Mouse (Mus musculus) neural tube, embryonic 15.5 days (tissue): ENCODE results near the gene Olfr875. TPM values are rescaled to one million over a fixed set of nuclear protein-coding genes. Genes with fewer than 3 reads are reported as not detected.
"Not testable (repeated sequence)": the region's sequence is repeated elsewhere in the genome, so short reads cannot be mapped to it uniquely, and the experiment has no call there.

Experiments
- ATAC-seq: fragments of 200-750 bp; cut with Nextera tagmentation; 2 replicates; pipeline ENCODE4 v1.8.0; 2017; ENCODE audit warnings: mild to moderate bottlenecking, moderate TSS enrichment, moderate library complexity; ENCODE audit not compliant: low FRiP score
- H3K27ac ChIP-seq: fragments of 300-500 bp; sonication (generic); replicated peaks from 2 replicates; pipeline ENCODE4 v1.5.1; 2015; ENCODE audit warnings: mild to moderate bottlenecking, inconsistent platforms
- H3K27me3 ChIP-seq: fragments of 300-500 bp; sonication (generic); replicated peaks from 2 replicates; pipeline ENCODE4 v1.6.1; 2015; ENCODE audit warnings: inconsistent platforms
- H3K36me3 ChIP-seq: fragments of 300-500 bp; sonication (generic); 2 replicates; pipeline ENCODE4 v1.6.1; 2015; ENCODE audit warnings: inconsistent platforms
- H3K4me1 ChIP-seq: fragments of 300-500 bp; sonication (generic); 2 replicates; pipeline ENCODE4 v1.6.1; 2015; ENCODE audit warnings: inconsistent platforms
- H3K4me2 ChIP-seq: fragments of 300-500 bp; sonication (generic); 2 replicates; pipeline ENCODE4 v1.6.1; 2015; ENCODE audit warnings: inconsistent platforms, mild to moderate bottlenecking, moderate library complexity
- H3K4me3 ChIP-seq: fragments of 300-500 bp; sonication (generic); replicated peaks from 2 replicates; pipeline ENCODE4 v1.5.1; 2015; ENCODE audit warnings: mild to moderate bottlenecking, inconsistent platforms
- H3K9ac ChIP-seq: fragments of 300-500 bp; sonication (generic); replicated peaks from 2 replicates; pipeline ENCODE4 v1.6.1; 2015; ENCODE audit warnings: mild to moderate bottlenecking, inconsistent platforms
- H3K9me3 ChIP-seq: fragments of 300-500 bp; sonication (generic); replicated peaks from 2 replicates; pipeline ENCODE4 v1.6.1; 2016; ENCODE audit warnings: inconsistent platforms
- WGBS: fragments of 180-500 bp; shearing (Covaris S2); methylation state at CpG from one replicate; pipeline ENCODE4 v1.1.7; 2015; ENCODE audit warnings: mixed read lengths; 5-methylcytosine and 5-hydroxymethylcytosine counted together
- polyA plus RNA-seq: library from polyadenylated mRNA; unstranded; fragments of >200 nt; fragmentation: Nextera tagmentation; extraction: Ambion mirVana; gene quantifications from 2 replicates; pipeline ENCODE4 v1.2.1, GENCODE M21; 2015

Gene Olfr875
- polyA plus RNA-seq = not detected in 2 replicates

DNA sequence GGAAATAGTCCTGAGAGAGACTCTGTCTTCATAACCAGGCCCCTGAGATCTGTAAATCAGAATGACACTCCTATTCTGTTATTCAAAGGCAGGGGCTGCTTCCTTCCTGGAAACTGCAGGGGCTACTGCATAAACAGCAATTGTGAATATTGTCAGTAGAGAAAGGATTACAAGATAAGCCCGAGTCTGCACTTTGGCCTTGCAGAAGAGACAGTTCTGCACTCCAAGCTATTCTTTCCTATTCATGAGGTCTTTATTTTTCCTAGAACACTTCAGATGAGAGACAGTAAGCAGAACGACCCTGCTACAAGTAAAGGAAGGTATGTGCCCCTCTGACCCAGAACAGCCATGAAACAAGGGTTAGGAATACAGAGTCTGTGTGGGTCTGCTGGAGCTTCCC is at the start of gene Olfr875:
Gene Olfr875 (plus strand): TSS at position 99 of the 400 bp plus-strand sequence.
- Histone ChIP-seq H3K4me1 (no peaks in the 10 kb centered on the region), H3K9me3 (no peaks in the 10 kb centered on the region), H3K4me3 (no peak within 1 kb of the TSS), H3K4me2 (no peak within 1 kb of the TSS), H3K27ac (no peak within 1 kb of the TSS), H3K36me3 (no peaks in the 10 kb centered on the region), H3K27me3 (no peaks in the 10 kb centered on the region), H3K9ac (no peak within 1 kb of the TSS)
- ATAC-seq = no peak
- WGBS = 21% methylated on average over 2 of the region's 2 CpGs

DNA sequence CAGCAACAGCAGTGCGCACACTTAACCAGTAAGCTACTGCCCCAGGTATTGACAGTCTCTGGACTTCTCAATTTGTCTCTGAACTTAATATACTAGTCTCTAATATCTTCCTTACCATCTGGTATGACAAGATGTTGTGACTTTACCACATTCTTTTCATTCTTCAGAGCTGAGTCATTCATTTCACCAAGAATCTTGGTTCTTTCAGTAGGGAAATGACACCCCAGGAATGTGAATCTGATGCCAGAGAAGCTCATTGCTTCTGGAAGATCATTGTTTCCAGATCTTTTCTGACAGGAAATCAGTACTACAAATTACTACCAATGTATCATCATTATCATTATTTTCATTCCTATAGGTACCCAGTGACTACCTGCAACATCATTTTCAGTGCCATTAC is 37.3 kb upstream of the Olfr875 start:
- no peaks in the 10 kb centered on the region for H3K36me3 ChIP-seq
- no peak overlapping the region for H3K9ac ChIP-seq
- no peak overlapping the region for H3K4me3 ChIP-seq
- no peak for ATAC-seq
- no peaks in the 10 kb centered on the region for H3K9me3 ChIP-seq
- no peaks in the 10 kb centered on the region for H3K27me3 ChIP-seq
- H3K4me2 ChIP-seq = no peak overlapping the region
- 98% methylated on average over 1 of the region's 1 CpGs for WGBS
- H3K4me1 ChIP-seq = no peaks in the 10 kb centered on the region
- no peak overlapping the region for H3K27ac ChIP-seq

DNA sequence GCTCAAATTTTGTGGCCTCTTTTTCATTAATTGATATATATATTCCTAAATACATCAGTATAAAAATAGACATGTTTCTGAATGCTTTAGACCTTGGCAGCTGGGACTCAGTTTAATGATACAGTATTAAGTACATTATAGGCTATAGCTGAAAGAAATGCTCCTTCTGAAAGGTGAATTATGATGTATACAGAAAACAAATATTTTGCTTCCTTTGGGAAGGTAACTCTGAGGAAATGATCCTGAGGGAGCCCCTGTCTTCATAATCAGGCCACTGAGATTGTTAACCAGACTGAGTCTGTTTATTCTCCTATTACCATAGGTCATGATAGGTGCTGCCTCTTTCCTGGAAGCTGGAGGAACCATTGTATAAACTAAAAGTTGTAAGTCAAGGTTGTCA is 26.9 kb upstream of the Olfr875 start, which contains the start of gene Olfr874:
Gene Olfr874 (plus strand): TSS at position 301 of the 400 bp plus-strand sequence.
- no peaks in the 10 kb centered on the region for H3K36me3 ChIP-seq
- no peaks in the 10 kb centered on the region for H3K27me3 ChIP-seq
- H3K9me3 ChIP-seq = no peaks in the 10 kb centered on the region
- H3K4me2 ChIP-seq = no peak within 1 kb of the TSS
- H3K4me1 ChIP-seq = no peaks in the 10 kb centered on the region
- ATAC-seq = no peak
- H3K9ac ChIP-seq = no peak within 1 kb of the TSS
- no peak within 1 kb of the TSS for H3K27ac ChIP-seq
- no peak within 1 kb of the TSS for H3K4me3 ChIP-seq

DNA sequence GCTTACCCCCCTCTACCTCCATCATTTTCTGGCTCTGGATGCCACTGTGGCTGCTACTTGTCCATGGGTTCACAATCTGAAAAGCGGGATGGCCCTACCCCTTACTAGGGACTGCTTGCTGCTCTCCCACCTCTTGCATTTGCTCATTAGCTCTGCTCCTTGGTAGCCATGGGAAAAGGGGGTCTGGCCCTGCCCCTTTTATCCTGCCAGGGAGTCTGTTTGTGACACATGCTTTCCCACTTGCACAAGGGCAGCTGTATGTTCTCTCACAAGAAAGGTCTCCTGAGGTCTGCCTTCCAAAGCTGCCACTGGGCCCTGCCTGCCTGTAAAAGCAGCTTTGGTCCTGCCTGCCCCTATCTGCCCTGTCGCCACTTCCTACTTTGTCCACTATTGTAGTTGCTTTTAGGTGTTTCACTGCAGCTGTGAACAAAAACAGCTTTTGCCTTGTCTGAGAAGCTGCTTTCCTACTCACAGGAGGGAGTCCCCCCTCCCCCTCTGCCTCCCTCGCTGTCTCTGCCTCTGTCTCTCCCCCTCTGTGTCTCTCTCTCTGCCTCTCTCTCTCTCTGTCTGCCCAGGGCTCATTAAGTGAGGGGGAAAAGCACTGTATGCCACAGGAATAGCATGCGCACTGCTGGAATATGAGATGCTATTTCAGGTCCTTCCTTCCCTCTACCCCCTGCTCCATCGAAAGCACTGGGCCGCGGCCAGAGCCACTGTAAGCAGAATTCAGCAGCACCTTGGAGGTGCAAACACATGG is 21.2 kb upstream of the Olfr875 start:
- Histone ChIP-seq H3K9me3 (no peaks in the 10 kb centered on the region), H3K4me3 (no peak overlapping the region), H3K36me3 (no peaks in the 10 kb centered on the region), H3K27me3 (no peaks in the 10 kb centered on the region), H3K9ac (no peak overlapping the region), H3K27ac (no peak overlapping the region), H3K4me1 (0 out of 2 replicates have a peak, but pooled peaks cover 5% of the 10 kb centered on the region), H3K4me2 (no peak overlapping the region)
- ATAC-seq = peak; percentile 47
- 43% methylated on average over 7 of the region's 7 CpGs for WGBS

DNA sequence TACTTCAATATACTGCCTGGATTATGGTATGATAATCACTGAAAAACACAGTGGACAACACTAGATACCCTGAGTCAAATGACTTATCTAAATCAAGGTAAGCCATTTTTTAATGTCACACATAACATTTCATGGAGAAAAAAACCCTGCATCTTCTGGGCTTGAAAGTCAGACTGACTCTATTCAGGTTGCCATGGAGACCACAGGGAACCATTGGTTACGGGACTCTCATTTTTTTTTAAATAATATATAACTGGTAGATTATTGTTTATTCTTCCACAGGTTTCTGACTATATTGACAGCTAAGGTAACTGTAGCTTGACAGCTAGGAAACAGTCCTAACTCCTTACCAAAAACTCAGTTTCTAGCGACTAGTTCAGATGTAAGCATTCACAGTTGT is 20.2 kb upstream of the Olfr875 start:
- Histone ChIP-seq H3K4me3 (no peak overlapping the region), H3K4me1 (0 out of 2 replicates have a peak, but pooled peaks cover 5% of the 10 kb centered on the region), H3K9me3 (no peaks in the 10 kb centered on the region), H3K27me3 (no peaks in the 10 kb centered on the region), H3K9ac (no peak overlapping the region), H3K27ac (no peak overlapping the region), H3K36me3 (no peaks in the 10 kb centered on the region), H3K4me2 (no peak overlapping the region)
- no peak for ATAC-seq
- 47% methylated on average over 2 of the region's 2 CpGs for WGBS

DNA sequence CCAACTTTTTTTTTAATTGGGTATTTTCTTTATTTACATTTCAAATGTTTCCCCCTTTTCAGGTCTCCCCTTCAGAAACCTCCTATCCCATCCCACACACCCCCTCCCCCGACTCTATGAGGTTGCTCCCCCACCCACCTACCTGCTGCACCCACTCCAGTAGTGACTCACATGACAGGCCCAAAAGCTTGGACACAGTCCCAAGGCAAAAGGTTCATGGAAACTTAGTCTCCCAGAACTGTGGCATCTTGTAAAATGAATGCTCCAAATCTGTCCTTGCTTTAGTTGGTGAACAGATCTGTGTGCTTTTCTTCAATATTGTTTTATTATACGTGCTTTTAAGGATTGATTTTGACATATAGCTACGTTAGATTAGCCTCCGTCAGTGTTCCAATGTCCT is 19.7 kb upstream of the Olfr875 start:
- Histone ChIP-seq H3K4me2 (no peak overlapping the region), H3K9ac (no peak overlapping the region), H3K36me3 (no peaks in the 10 kb centered on the region), H3K4me3 (no peak overlapping the region), H3K27me3 (no peaks in the 10 kb centered on the region), H3K27ac (no peak overlapping the region), H3K4me1 (0 out of 2 replicates have a peak, but pooled peaks cover 5% of the 10 kb centered on the region), H3K9me3 (no peaks in the 10 kb centered on the region)
- no peak for ATAC-seq
- 74% methylated on average over 4 of the region's 4 CpGs for WGBS

DNA sequence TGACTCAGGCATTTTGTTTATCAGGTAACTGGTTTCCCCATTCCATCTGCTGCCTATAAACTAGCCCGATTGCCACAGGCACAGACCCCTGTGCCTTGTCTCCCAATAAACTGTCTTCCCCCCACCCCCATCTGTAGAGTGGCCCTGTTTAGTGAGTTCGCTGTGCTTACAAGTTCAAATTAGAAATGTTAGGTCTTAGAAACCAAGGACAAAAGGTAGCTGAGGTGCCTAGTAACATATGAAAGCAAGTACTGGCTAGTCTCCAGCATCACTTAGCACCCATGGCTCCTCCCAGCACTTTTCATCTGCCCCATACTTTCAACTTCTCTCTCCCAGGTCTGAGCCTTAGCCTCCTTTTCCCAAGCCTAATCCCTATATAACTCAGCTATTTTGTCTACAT is 9.9 kb upstream of the Olfr875 start:
- no peaks in the 10 kb centered on the region for H3K36me3 ChIP-seq
- H3K4me2 ChIP-seq = no peak overlapping the region
- 67% methylated on average over 2 of the region's 2 CpGs for WGBS
- H3K27ac ChIP-seq = no peak overlapping the region
- ATAC-seq = no peak
- H3K9me3 ChIP-seq = no peaks in the 10 kb centered on the region
- no peak overlapping the region for H3K4me3 ChIP-seq
- no peaks in the 10 kb centered on the region for H3K4me1 ChIP-seq
- H3K9ac ChIP-seq = no peak overlapping the region
- no peaks in the 10 kb centered on the region for H3K27me3 ChIP-seq

DNA sequence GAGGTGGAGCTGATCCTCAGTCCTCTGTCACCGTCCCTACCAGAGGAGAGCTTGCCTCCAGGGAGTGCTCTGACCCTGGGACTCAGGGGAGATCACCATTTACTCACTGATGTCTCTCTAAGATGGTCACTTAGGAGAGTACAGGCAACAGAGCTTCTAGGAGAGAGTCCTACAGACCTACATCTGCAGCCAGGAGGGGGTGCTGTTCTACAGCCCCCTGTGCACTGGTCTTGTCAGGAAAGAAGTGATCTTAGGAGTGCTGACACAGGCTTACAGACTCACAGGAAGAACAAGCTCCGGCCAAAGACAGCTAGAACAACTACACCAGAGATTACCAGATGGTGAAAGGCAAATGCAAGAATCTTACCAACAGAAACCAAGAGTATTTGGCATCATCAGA is 9.1 kb upstream of the Olfr875 start:
- no peak overlapping the region for H3K4me2 ChIP-seq
- no peaks in the 10 kb centered on the region for H3K9me3 ChIP-seq
- H3K4me3 ChIP-seq = no peak overlapping the region
- 59% methylated on average over 2 of the region's 2 CpGs for WGBS
- no peaks in the 10 kb centered on the region for H3K36me3 ChIP-seq
- H3K9ac ChIP-seq = no peak overlapping the region
- no peaks in the 10 kb centered on the region for H3K4me1 ChIP-seq
- no peaks in the 10 kb centered on the region for H3K27me3 ChIP-seq
- H3K27ac ChIP-seq = no peak overlapping the region
- ATAC-seq = no peak

DNA sequence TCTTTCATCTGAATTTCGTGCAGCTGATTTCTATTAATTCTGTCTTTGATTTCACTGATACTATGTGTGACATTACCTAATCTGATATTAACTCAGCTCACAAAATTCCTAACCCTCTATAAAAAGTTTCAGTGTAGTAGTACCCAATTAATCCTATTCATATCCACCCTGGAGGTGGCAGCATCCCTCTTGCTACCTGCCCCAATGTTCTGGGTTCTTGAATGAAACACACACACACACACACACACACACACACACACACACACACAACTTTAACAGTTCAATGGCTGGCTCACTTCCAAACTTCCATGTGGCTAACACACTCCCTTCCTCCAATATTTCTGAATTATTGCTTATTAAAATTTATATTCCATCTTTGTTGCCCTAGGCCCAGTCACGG is 996 bp upstream of the Olfr875 start:
- 80% methylated on average over 2 of the region's 2 CpGs for WGBS

DNA sequence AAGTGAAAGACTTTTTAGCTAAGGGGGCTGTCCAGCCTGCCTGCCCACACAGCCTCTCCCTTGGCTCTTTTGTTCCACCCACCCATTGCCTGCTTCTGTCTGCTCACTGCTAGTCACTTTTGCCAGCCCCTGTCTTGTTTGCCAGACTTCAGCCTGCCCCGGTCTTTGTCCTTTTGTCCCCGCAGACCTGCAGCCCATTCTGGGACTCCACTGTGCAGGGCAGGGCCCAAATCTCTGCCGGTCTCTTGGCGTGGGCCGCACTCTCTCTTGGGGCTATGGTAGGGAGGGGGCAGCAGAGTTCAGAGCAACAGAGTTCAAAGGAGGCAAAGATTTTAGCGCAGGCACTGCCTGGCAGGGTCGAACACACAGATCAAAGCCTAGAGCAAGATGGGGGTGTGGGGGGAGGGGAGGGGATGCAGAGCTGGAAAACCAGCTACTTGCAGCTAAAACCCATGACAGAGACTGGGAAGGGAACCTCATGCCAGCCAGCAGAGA is 11.2 kb downstream of the Olfr875 start:
- ATAC-seq = peak; percentile 90
- WGBS = 2% methylated on average over 7 of the region's 7 CpGs
- Histone ChIP-seq H3K4me1 (peaks cover 5% of the 10 kb centered on the region), H3K9me3 (no peaks in the 10 kb centered on the region), H3K27me3 (no peaks in the 10 kb centered on the region), H3K9ac (0 out of 2 replicates have a peak overlapping the region, but pooled peaks have one; percentile 30), H3K27ac (peak overlapping the region; percentile 69), H3K4me3 (peak overlapping the region; percentile 34), H3K36me3 (no peaks in the 10 kb centered on the region), H3K4me2 (peak overlapping the region; percentile 60)

More for the DNA sequence above, 996 bp upstream of the Olfr875 start:
- ATAC-seq = no peak
- no peak overlapping the region for H3K4me2 ChIP-seq
- no peak overlapping the region for H3K27ac ChIP-seq
- no peaks in the 10 kb centered on the region for H3K4me1 ChIP-seq
- no peaks in the 10 kb centered on the region for H3K27me3 ChIP-seq
- H3K4me3 ChIP-seq = no peak overlapping the region
- no peaks in the 10 kb centered on the region for H3K36me3 ChIP-seq
- no peaks in the 10 kb centered on the region for H3K9me3 ChIP-seq
- no peak overlapping the region for H3K9ac ChIP-seq

DNA sequence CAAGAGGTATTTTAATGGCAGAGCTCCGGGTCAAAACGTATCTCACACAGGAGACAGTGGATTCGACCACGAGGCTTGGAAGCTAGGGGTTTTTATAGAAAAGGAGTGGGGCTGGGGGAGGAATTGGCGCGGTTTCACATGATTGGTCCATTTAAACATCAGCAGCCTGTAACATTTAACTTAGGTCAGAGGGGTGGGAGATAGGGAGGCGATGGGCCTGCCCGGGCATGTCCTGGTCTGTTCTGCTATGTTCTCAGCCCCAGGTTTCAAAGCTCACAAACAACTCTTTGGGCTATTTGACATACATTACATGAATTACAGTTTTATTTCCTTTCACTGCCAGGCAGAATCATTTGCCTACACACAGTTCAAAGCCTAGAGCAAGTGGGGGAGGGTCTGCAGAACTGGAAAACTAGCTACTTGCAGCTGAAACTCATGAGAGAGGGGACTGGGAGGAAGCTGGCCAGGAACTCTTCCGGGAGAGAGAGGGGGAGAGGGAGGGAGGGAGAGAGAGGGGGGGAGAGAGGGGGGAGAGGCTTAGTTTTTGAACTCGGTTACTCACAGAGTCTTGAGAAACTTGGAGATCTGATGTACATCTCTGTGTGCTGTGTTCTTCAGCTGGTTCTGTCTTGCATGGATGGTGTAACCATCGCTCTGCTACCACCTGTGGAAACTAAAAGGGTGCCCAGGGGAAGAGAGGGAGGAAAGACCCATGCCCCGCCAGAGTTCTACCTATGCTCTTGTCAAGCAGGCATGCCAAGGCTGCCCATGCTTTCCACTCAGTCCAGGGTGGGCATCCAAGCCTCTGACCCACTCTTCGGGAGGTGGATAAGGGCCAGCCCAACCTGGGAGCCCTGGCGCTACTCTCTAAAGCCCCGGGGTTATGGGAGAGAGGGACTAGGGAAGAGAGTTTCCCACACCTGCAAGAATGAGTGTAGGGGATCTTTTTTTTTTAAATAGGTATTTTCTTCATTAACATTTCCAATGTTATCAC is 12.0 kb downstream of the Olfr875 start:
- not testable (repeated sequence) for H3K27ac ChIP-seq, H3K9ac ChIP-seq, H3K27me3 ChIP-seq, H3K4me1 ChIP-seq, H3K36me3 ChIP-seq, H3K9me3 ChIP-seq
- Histone ChIP-seq H3K4me2 (peak overlapping the region; percentile 60), H3K4me3 (peak overlapping the region; percentile 34)
- ATAC-seq = peak; percentile 72
- WGBS = 54% methylated on average over 11 of the region's 15 CpGs
